Mouse (Mus musculus) lung, postnatal 0 days (tissue): Measurements from ENCODE around the gene Tnfaip8l2.

Source experiments
- CTCF ChIP-seq: IDR thresholded peaks from 2 replicates; pipeline ENCODE4 v1.5.1; 2016; ENCODE audit warnings: antibody characterized with exemption, mild to moderate bottlenecking
- EP300 ChIP-seq: IDR thresholded peaks from 2 replicates; pipeline ENCODE4 v1.6.1; 2016; ENCODE audit warnings: antibody characterized with exemption, mild to moderate bottlenecking, control low read depth

- TF ChIP-seq CTCF (no peak), EP300 (no peak)
Observed at GRCm38 (mm10) chr3:95179890-95180289, 37.7 kb upstream of the Tnfaip8l2 start.
